Mouse (Mus musculus) thymus, adult 2 months (tissue): ENCODE data around the gene Iglon5.

Experiments used
- CTCF ChIP-seq: fragments of 200-500 bp; IDR thresholded peaks from 2 replicates; pipeline ENCODE4 v1.5.1; 2012; ENCODE audit warnings: mild to moderate bottlenecking, control low read depth, low read length, moderate library complexity, borderline replicate concordance; ENCODE audit not compliant: control insufficient read depth, poor library complexity, insufficient read depth; ENCODE audit errors: extremely low read depth
- POLR2A ChIP-seq: fragments of 200-500 bp; IDR thresholded peaks from 2 replicates; pipeline ENCODE4 v1.6.1; 2012; ENCODE audit warnings: mild to moderate bottlenecking, low read length, control low read depth, moderate library complexity; ENCODE audit not compliant: control insufficient read depth, poor library complexity, insufficient read depth; ENCODE audit errors: extremely low read depth

- no peak for TF ChIP-seq CTCF
- TF ChIP-seq POLR2A = no peak
These were observed 36.1 kb downstream of the Iglon5 start for GRCm38 (mm10) chr7:43453599-43454355.
